Mouse (Mus musculus): ENCODE results near the gene Mettl21e. TPM values are rescaled to one million over a fixed set of nuclear protein-coding genes. Genes with fewer than 3 reads are reported as not detected.
"Not testable (repeated sequence)": the region's sequence is repeated elsewhere in the genome, so short reads cannot be mapped to it uniquely, and the experiment has no call there.

The Mettl21e gene
- total RNA-seq (2015) (not detected in 2 replicates), total RNA-seq (2017) (not detected in 2 replicates)

DNA sequence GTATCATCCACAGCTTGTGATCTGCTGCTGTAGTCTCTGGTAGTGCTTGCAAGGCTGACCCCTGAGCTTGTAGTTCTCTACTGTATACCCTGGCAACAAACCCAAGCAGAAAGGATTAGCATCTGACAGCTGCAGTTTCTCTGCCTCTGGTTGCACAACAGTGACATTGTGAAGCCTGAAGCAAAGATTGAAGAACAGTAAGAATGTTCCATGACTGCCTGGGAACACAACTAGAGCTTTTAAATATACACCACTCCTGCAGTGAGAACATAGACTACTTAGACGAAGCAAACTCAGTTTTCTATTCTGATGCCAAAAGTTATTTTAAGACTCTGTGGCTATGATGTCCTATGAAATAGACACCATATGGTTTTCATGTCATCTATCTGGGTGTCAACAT is at the start of gene Mettl21e:
Gene Mettl21e, minus strand, starts transcription at position 86 of the 400 bp plus-strand sequence.
- ATAC-seq (ENCODE audit: poor library complexity, severe bottlenecking): no peak

DNA sequence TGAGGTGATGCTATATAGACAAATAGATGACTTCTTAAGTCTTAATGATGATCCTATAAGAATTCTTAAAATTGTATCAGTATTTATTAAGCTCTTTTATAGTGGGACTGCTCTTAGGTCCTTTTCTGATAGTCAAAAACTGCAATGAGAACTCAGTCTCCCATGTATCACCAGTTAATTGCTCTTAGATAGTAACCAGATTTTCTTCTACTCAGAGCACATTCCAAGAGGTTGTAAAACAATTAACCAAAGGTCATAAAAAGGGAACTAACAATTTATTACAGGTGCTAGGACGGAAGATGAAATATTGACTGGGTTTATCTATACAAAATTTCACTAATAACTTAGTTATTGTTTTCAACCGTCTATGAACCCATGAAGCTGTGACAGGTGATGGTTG is 21.7 kb upstream of the Mettl21e start:
- not testable (repeated sequence) for ATAC-seq (ENCODE audit: poor library complexity, severe bottlenecking)

DNA sequence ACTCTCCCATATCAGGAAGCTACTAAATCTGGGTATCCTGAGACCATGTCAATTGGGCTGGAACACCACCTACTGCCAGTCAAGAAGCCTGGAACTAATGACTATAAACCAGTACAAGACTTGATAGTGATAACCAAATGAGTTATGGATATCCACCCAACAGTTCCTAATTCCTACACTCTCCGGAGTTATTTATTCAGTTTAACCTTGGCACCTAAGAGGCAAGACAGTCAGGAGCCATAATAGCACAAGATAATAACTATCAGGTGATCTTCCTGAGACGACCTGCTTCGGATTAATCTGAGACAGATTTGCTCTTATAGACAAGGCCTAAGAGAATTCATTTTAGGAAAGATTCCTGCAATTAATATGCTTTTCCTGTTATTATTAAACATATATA is 21.2 kb upstream of the Mettl21e start:
- ATAC-seq (ENCODE audit: poor library complexity, severe bottlenecking): no peak

DNA sequence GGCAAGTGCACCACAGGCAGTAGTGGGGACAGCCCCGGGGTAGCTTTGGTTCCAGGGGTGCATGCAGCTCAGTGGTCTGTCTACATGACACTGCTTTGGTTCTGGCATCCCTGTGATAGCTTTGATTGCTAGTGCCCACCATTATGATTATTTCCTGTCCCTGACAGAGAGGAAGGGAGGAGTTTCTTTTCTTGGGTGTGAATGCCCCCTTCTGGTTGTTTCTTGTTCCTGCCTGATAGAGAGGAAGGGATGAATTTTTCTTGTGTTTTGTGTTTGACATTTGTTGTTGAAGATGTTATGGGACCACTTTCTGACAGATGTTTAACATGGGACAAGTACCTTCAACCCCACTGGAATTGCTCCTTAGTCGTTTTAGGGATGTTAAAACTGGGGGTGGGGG is 18.5 kb upstream of the Mettl21e start:
- ATAC-seq (ENCODE audit: poor library complexity, severe bottlenecking): no peak

DNA sequence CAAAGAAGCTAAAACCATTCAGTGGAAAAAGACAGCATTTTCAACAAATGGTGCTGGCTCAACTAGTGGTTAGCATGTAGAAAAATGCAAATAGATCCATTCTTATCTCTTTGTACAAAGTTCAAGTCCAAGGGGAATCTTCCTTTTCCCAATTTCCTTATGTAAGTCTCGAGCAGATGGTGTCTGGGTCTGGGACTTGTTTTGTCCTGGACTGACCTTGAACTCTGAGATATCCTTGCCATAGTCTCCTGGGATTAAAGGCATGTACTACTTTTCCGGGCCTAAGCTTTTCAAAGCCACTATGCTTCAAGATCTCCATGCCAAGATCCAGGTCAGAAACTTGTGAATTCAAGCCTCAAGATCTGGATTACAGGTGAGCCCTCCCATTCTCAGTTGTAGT is 16.6 kb upstream of the Mettl21e start:
- no peak for ATAC-seq (ENCODE audit: poor library complexity, severe bottlenecking)

DNA sequence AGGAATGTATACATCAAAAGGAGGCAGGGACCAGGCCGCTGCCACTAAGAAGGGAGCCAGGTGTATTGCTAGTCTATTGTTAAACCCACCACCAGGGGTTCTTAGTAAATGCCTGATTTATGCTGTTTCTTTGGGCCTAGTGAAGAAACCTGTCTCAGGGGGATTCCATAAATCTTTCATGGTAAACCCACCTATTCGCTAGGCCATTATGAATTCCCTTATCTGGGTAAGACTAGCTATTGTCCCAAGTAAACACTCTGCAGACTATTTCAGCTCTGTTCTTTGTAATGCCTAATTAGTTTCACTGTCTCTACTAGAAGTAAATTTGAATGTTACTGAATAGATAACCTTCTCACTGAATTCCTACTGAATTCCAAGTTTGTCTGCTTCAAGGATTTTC is 15.8 kb upstream of the Mettl21e start:
- ATAC-seq (ENCODE audit: poor library complexity, severe bottlenecking): not testable (repeated sequence)

DNA sequence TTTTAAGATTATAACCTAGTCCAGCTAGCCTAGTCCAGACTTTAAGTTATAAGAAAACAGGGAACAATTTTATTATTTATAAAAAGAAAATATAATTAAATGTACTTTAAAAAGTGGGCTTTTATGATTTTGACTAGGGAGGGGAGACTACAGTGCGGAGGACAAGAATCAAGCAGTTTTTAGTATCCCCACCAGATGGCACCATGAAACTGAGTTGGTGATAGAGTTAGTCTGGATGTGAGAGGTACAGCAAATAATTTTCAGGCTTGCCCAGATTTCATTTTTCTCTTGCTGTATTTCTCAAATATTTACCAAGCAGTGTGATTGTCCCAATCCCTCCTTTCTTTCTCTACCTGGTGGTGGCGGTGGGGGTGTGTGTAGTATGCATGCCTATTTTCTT is 10.3 kb upstream of the Mettl21e start:
- ATAC-seq (ENCODE audit: poor library complexity, severe bottlenecking): no peak

DNA sequence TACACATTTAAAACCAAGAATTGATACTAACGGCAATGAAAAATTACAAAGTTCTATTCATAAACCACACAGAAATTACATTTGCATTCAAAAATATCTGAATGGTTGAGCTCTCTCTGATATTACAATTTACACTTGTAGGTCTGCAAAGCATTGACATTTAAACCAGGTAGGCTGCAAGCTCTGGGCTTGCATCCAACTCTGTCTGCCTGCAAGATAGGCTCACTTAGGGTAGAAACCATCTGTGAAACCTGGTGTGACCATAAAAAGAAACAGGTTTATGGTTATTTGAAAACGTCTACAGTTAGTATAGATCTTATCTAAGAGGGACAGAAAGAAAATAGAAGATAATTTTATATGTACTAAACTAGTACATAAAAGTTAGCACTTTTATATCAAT is 1.6 kb downstream of the Mettl21e start:
- ATAC-seq (ENCODE audit: poor library complexity, severe bottlenecking): no peak

DNA sequence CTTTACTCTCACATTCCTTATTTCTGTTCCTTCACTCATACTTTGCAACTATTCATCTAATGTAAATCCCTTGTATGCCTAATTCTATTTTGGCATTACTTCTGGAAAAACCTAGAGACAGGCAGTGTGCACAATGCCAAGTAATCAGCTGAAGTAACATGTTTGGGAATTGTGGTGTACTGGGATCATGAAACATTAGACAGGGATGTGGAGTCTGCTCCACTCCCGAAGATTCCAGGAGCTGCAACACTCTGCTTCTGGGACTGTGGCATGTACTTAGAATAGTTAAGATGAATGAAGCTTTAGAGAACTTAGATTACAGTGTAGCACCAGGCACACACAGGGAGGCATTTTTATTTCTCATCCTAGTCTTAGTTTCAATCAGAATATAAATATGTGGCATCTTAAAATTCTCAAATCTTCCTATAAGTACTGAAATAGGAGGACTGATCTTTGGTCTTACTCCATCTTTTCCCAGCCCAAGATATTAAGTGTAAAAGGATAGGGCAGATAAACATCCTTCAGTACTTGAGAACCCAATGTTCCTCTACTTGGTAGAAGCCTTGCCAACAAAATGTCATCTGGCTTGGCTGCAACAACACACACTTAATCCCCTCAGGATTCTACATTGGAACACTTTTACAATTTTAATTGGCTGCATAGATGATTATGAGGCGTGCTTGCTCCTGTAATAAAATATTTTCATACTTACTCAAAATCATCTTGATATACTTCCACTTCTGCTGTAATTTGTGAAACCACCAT is 2.2 kb downstream of the Mettl21e start:
- ATAC-seq (ENCODE audit: poor library complexity, severe bottlenecking): no peak

DNA sequence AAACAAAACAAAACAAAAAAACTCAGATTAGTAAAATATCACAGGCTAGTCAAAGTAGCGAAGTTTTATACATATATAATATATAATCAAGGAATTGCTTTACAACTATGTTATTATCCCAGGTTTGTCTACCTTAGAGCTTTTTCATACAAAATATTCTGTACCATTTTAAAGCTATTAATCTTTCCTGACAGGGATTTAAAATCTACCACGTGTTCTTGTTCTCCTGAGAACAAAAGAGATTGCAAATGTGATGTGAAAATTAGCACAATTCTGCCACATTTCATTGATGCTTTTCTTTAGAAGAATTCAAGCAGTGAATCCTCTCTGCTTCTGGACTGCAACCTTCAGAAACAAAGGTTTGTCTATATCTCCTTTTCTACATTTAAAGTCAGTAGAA is 4.3 kb downstream of the Mettl21e start:
- ATAC-seq (ENCODE audit: poor library complexity, severe bottlenecking): no peak

DNA sequence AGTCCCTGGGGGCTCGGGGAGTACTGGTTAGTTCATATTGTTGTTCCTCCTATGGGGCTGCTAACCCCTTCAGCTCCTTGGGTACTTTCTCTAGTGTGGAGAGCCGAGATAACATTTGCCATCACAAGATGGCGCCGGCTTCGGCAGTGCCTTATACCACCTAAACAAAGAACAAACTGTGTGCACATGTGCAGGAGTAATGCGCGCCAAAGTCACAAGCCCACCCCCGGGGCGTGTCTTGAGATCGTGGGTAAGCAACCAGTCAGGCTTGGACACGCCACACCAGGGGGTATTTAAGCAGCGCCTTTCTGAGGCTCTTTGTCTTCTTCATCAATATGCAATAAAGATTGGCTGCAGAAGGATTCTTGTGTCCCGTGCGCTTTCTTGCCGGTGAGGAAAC is 15.9 kb downstream of the Mettl21e start:
- no peak for ATAC-seq (ENCODE audit: poor library complexity, severe bottlenecking)

DNA sequence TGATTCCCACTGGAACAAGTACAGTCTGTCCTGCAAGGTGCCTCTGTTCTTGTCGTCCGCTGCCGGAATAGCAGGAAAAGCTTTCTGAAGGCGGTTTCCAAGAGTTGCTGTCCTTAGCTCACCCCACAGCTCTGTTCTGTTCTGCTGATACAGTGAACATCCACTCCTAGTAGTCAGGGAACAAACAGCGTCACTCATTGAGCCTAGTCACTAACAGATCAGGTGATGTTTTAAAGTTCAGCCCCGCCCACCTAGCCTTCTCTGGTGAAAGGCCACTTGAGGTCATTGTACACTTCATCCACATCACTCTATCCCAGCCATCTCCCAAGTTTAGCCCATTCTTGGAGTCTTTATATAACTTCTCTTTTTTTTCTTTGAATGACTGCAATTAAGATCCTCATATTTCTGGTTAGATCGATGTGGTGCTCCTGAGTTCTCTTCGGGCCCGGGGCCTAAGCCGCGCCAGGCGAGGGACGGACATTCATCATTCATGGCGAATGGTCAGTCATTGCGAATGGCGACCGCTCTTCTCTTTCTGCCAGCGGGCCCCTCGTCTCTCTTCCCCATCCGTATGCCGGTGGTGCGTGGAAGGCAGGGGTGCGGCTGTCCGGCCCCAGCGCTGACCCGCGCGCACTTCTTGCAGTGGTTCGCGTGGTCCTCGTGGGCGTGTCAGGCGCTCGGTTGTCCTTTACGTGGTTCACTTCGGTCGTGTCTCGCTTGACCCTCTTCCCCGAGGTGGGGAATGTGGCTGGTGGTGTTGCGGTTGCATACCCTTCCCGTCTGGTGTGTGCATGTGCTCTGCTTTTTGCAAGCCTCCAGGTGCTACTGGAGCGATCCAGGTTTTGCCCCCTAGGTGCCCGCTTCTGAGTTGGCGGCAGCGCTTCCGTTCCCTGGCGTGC is 20.2 kb downstream of the Mettl21e start:
- ATAC-seq (ENCODE audit: poor library complexity, severe bottlenecking): no peak

DNA sequence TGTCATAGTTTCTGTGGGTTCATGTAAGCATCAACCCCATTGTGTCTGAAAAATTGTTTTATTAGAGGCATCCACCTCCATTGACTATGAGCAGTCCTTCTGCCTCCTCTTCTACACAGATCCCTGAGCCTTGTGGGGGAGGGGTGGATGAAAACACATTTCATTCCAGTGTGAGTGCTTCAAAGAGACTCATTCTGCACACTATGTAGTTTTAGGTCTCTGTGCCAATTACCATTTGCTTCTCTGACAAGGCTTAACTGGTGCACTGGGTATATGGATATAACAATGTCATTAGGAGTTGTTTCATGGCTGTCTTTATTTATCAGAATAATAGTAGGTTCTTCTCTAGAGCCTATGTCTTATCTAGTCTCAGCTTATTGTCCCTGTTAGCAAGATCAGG is 32.4 kb downstream of the Mettl21e start:
- no peak for ATAC-seq (ENCODE audit: poor library complexity, severe bottlenecking)

DNA sequence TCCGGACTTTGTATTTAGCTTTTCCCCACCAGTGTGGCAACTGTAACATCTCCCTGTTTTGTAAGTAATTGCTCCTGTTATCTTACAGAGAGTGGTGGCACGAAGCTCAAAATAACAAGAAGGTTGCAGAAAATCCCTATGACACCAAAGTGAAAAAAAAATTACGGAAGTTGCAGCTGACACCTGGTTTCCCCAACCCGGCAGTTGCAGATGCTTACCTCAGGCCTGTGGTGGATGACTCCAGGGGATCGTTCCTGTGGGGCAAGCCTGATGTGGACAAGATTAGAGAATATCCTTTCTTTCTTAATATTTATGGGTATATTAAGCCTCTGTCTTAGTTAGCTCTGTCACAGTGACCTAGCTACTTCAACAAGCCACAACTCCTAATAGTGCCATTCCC is 40.7 kb downstream of the Mettl21e start:
- no peak for ATAC-seq (ENCODE audit: poor library complexity, severe bottlenecking)

DNA sequence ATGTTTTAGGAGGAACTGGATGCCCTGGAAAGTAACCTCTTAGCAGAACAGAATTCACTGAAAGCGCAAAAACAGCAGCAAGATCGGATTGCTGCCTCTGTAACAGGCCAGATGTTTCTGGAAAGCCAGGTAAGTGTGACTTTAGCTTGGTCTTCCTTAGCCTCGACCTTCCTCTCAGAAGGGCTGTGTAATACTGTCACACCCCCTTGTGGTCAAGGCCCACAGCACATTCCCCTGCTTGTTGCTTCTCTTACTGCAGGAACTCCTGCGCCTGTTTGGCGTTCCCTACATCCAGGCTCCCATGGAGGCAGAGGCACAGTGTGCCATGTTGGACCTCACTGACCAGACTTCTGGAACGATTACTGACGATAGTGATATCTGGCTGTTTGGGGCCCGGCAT is 44.9 kb downstream of the Mettl21e start:
- no peak for ATAC-seq (ENCODE audit: poor library complexity, severe bottlenecking)

DNA sequence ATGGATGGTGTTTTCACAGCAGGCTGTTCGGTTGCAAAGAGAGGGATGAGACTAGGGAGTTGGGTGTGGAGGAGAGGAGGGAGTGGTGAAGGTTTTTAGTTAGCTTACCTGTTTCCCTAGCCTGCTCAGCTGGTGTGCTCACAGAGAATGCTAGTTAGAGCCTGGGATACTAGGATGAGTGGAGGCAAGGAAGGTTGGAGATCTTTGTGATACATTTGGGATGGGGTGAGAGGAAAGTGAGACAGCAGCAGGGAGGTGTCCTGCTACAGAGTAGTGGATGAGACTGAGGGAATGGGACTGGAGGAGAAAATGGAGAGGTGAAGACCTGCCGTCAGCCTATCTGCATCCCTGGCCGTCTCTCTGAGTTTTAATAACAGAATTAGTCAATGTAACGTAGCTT is 46.1 kb downstream of the Mettl21e start:
- no peak for ATAC-seq (ENCODE audit: poor library complexity, severe bottlenecking)

DNA sequence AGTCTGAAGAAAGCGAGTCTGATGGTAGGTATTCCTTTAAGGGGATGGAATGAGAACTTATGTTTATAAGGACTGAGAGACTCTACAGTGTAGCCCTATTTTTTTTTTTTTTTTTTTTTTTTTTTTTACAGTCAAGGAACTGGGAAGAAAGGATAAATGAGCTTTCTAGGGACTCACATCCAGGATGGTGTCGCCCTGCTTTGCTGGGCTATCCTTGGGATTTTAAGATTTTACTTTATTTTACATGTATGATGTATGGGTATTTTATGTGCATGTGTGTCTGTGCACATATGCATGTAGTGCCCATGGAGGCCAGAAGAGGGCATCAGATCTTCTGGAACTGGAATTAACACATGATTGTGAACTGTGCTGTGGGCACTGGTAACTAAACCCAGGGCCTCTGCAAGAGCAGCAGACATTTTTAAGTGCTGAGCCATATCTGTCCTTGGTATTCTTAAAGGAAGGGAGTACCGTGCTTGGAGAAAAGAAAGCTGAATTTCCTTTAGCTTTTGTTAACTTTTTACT is 50.8 kb downstream of the Mettl21e start:
- no peak for ATAC-seq (ENCODE audit: poor library complexity, severe bottlenecking)

DNA sequence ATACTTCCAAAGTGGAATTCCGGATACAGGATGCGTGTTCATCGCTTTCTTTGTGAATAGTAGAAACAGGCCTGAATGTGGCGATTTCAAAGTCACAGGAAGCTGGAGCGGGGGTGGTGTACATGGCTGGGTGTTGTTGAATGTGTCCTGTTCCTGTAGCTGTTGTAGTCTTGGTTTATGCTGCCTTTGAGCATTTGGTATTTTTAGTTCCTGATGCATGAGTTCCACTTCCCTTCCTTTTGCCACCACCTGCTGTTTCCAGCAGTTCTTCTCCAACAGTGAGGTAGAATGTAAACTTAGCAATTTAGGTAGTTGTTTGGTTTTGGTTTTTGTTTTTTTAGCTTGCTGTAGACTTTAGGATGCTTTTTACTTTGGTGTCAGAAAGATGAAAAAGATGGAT is 56.4 kb downstream of the Mettl21e start:
- peak; percentile 71 for ATAC-seq (ENCODE audit: poor library complexity, severe bottlenecking)

DNA sequence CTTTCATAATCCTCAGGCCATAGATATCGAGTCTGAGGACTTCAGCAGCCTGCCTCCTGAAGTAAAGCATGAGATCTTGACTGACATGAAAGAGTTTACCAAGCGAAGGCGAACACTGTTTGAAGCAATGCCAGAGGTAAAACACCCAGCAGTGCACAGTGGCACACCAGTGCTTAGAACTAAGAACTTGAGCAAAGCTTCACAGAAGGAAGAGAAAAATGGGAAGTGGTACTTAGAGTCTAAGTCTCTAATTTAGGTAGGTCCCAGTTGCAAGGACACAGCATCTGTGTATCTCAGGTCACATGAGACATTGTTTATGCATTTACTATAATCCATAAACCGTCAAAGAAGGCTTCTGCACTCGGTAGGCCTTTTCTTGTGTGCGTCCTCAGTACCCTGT is 56.9 kb downstream of the Mettl21e start:
- ATAC-seq (ENCODE audit: poor library complexity, severe bottlenecking): peak; percentile 63; the same call in 1 of the 2 replicates

DNA sequence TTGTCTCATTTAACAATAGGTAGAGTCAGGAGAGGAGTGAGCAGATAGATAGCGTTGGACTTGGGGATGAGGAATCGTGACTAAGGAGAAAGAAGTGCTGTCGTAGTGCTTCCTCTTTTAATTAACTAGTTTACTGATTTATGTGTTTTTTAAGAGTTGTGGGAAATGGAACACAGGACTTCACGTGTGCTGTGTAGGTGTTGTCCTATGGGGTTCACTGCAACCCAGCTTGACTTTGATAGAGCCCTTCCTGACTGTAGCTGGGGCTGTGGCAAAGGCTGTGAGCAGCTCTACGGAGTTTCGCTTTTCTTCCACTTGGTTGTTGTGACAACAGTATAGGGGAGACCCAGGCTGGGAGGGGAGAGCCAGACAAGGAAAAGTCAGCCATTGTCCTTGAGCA is 60.4 kb downstream of the Mettl21e start:
- peak; percentile 38; the same call in 1 of the 2 replicates for ATAC-seq (ENCODE audit: poor library complexity, severe bottlenecking)

DNA sequence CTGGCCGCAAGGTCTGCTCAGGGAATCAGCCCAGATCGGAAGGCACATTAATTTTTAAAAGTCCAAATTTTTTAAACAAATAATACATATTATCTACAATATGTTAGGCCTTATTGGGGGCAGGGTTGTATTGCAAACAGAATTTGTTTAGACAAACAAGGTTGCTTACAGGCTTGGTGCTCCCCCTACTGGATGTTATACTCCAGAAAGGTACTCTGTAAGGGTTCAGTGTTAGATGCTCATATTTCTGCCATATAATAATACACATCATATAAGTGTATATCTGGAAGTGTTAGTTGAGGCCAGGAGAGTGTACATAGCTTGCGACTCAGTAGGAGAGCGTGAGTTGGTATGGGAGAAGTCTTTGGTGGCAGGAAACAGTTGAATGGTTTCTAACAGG is 63.5 kb downstream of the Mettl21e start:
- peak; percentile 33; the same call in 1 of the 2 replicates for ATAC-seq (ENCODE audit: poor library complexity, severe bottlenecking)
